Mouse (Mus musculus) right cerebral cortex, postnatal 25 days (tissue): ENCODE data around the gene Slc30a9.

Experiments
- DNase-seq: peaks from one replicate; pipeline ENCODE4 v3.0.0; 2022

Slc30a9 gene

GRCm38 (mm10) chr5:67321656-67322268 lies 15.0 kb downstream of the Slc30a9 start:
- no peak for DNase-seq

- DNase-seq = no peak
These were observed 17.3 kb downstream of the Slc30a9 start for GRCm38 (mm10) chr5:67324032-67324431.

- no peak for DNase-seq
These were observed 34.1 kb downstream of the Slc30a9 start for GRCm38 (mm10) chr5:67340811-67341210.

GRCm38 (mm10) chr5:67347060-67347459 lies 40.3 kb downstream of the Slc30a9 start:
- no peak for DNase-seq

- DNase-seq = peak; percentile 44
These were observed 42.2 kb downstream of the Slc30a9 start for GRCm38 (mm10) chr5:67348949-67349348.

- no peak for DNase-seq
These were observed 55.6 kb downstream of the Slc30a9 start for GRCm38 (mm10) chr5:67362316-67362715.

- DNase-seq = no peak
These were observed 56.2 kb downstream of the Slc30a9 start for GRCm38 (mm10) chr5:67362931-67363330.

GRCm38 (mm10) chr5:67377044-67377621 lies 70.4 kb downstream of the Slc30a9 start:
- no peak for DNase-seq

GRCm38 (mm10) chr5:67381690-67382089 lies 74.9 kb downstream of the Slc30a9 start:
- DNase-seq = no peak

- DNase-seq = no peak
These were observed 75.8 kb downstream of the Slc30a9 start for GRCm38 (mm10) chr5:67382556-67382955.

GRCm38 (mm10) chr5:67393951-67394350 lies 87.2 kb downstream of the Slc30a9 start:
- DNase-seq = no peak

GRCm38 (mm10) chr5:67395211-67395851 lies 88.6 kb downstream of the Slc30a9 start:
- no peak for DNase-seq

- DNase-seq = no peak
These were observed 90.4 kb downstream of the Slc30a9 start for GRCm38 (mm10) chr5:67397186-67397585.

GRCm38 (mm10) chr5:67399876-67400607 lies 93.3 kb downstream of the Slc30a9 start:
- no peak for DNase-seq

- no peak for DNase-seq
These were observed 94.1 kb downstream of the Slc30a9 start for GRCm38 (mm10) chr5:67400608-67401480.

- DNase-seq = no peak
These were observed 94.9 kb downstream of the Slc30a9 start for GRCm38 (mm10) chr5:67401612-67402011.

GRCm38 (mm10) chr5:67404380-67404779 lies 97.6 kb downstream of the Slc30a9 start:
- DNase-seq = no peak

- no peak for DNase-seq
These were observed 98.2 kb downstream of the Slc30a9 start for GRCm38 (mm10) chr5:67404919-67405318.
